Mouse (Mus musculus) monocyte, adult 2 months (primary cell): ENCODE results near the gene Stx1b.
A peak's percentile ranks its signal among the peaks of the same experiment; 100 is the strongest.
"Not testable (repeated sequence)": the region's sequence is repeated elsewhere in the genome, so short reads cannot be mapped to it uniquely, and the experiment has no call there.

Experiments
- DNase-seq, 2 experiments: peaks; one replicate each; pipeline ENCODE4 v3.0.0; 2022; ENCODE audit warnings: low spot score in 2 of 2, low read depth in 1 of 2

The Stx1b gene

DNA sequence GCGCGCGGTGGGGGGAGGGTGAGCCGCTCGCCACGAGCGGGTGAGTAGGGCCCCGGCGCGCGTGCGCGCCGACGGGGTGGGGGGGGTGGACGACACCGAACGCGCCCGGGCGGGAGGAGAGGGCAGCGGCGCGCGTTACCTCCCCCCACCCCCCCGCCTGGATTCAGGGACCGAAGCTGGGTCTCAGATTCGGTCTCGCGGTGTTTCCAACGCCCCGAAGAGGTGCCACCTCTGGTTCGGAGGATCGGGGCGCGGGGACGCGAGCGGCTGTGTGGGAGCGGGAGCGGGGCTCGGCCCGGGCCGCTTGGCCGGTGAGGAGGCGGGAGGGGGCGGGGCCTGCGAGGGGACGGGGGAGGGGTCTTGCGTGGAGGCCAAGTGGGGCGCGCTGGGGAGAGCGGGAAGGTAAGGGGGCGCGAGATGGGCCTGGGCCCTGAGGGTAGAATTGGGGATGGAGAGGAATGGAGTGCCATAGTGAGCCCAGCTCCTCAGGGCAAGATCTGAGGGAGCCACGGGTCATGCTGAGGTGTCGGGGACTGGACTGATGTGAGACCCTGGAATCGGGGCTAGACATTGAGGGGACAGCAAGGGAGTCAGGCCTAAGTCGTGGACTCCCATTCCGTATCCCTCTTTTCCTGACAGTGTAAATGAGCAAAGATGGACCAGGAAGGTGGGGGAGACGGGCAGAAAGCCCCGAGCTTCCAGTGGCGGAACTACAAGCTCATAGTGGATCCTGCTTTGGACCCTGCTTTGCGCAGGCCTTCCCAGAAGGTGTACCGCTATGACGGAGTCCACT lies 46.7 kb downstream of the Stx1b start:
- no peak for DNase-seq

DNA sequence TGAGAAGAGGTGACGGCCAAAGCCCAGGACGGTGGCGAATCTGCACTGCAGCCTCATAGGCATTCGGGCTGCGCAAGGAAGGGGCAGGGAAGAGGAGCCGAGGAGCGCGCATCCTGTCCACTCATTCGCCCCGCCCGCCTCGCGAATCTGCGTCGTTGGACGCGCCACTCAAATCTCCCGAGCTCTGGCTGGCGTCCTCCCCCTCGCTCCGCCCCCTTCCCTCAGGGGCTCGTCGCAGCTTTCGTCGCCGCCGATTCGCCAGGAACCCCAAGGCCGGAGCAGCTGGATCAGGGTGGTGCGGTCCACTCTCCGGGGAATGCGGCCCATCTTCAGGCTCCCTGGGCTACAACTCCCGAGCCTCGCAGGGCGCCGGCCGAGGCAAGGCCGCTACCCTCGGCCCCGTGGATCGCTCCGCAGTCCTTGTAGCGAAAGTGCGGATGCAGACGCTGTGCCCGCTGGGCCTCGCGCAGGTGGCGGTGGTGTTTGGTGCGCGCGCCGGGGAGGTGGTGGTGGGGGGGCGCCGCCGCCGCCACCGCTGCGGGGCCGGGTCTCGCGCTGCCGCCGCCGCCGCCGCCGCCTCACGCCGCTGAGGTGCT lies 47.4 kb downstream of the Stx1b start:
- peak; percentile 86 to 92 for DNase-seq

DNA sequence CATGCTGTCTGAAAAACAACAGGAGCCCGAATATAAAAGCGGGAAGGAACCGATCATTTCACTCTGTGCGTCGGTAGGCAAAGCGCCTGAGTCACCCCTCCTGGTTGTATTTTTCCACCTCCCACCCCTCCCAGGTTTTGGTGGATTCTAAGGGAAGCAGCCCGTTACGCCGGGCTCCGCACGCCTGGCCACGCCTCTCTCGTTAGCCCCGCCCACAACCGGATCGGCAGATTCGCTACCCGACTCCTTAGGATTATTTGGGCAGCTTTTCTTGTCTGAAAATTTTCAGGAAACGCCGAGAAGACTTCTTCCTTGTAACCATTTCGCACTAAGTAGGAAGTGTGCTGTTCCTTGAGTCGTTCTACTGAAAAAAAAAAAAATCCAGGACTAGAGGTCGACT lies 47.9 kb downstream of the Stx1b start, which contains the start of gene Setd1a:
Setd1a (plus strand) TSS at position 245 of the 400 bp plus-strand sequence.
- DNase-seq: peak in 1 of 2 experiments; percentile 65

DNA sequence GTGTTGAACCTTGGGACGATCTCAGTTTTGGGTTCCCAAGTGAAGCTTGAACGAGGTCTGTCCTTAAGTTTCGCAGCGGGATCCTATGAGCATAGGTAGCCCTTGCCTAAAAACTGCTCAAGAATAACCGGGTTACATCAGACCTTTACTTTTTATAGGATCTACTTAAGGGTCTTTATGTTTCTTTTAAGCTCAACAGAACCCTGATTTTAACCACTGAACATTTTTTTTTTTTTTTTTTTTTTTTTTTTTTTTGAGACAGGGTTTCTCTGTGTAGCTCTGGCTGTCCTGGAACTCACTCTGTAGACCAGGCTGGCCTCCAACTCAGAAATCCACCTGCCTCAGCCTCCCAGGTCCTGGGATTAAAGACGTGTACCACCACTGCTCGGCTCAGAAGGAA lies 48.5 kb downstream of the Stx1b start:
- DNase-seq: not testable (repeated sequence)

DNA sequence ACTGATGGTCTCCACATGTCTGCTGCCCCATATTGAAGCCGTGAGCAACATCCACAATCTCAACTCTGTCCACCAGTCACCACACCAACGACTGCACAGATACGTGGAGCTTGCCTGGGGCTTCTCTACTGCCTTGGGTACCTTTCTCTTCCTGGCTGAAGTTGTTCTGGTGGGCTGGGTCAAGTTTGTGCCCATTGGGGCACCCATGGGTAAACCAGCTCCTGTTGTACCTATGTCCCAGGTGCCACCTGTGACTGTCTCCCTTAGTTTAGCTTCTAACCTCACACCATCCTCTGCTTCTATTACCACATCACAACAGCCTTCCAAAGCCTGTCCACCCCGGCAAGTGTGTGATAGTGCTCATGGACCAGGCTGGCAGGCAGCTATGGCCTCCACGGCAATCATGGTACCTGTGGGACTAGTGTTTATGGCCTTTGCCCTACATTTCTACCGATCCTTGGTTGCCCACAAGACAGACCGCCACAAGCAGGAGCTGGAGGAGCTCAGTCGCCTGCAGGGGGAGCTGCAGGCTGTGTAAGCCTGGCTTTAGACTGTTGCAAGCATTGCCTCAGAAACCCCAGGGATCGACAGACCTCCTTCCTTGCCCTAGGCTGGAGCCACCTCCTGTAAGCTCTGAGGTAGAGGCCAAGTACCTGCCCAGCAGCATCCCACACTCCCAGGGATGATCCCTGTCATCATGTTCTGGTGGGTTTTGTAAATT lies 50.5 kb downstream of the Stx1b start:
- peak in 1 of 2 experiments; percentile 56 for DNase-seq

DNA sequence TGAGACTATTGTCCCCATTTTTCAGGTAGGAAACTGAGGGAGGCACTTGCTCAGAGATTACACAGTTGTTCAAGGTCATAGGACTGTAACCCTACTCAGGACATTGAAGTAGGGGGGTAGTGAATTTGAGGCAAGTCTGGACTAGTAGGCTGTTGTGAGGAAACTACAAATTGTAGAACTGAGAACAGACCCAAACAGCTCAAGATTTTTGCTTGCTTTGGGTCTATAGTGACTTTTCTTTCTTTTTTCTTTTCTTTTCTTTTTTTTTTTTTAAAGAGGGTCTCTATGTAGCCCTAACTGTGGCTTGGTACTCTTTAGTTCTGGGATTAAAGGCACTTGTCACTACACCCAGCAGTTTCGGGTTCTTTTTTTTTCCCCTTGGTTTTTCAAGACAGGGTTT lies 51.8 kb downstream of the Stx1b start:
- DNase-seq: no peak

DNA sequence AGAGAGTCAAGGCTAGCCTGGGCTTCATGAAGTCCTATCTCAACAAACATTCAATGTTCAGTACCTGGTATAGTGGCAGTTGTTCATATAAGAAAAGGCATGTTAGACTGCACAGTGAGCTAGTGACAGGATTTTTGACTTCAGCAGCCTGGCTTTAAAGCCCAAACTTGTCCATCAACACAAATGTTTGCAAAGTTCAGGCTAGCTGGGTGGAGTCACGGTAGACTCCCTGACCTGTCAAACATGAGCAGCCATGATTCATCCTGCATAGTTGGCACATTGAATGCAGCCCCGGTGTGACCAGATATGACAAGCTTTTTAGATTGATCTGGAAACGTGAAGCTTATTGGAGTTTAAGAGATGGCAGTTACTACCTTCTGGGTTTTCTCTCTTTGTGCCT lies 52.3 kb downstream of the Stx1b start:
- no peak for DNase-seq

DNA sequence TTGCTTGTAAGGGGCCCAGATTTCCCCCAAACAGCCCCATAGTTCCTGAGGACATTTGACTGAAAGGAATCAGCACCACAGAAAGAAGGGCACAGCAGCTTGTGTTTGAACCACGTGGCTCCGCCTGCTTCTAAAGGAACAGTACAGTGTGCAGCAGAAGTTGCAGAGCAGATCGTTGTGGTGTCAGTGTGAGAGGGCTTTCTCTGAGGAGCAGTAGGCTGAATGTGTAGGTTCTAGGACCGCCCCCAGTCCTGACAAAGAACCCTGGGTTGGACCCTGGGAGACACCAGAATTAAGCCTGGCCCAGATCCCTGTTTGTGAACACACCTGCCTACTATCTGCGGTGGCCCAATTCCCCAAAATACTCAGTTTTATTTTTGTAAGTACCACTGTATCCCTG lies 53.1 kb downstream of the Stx1b start:
- DNase-seq: no peak

DNA sequence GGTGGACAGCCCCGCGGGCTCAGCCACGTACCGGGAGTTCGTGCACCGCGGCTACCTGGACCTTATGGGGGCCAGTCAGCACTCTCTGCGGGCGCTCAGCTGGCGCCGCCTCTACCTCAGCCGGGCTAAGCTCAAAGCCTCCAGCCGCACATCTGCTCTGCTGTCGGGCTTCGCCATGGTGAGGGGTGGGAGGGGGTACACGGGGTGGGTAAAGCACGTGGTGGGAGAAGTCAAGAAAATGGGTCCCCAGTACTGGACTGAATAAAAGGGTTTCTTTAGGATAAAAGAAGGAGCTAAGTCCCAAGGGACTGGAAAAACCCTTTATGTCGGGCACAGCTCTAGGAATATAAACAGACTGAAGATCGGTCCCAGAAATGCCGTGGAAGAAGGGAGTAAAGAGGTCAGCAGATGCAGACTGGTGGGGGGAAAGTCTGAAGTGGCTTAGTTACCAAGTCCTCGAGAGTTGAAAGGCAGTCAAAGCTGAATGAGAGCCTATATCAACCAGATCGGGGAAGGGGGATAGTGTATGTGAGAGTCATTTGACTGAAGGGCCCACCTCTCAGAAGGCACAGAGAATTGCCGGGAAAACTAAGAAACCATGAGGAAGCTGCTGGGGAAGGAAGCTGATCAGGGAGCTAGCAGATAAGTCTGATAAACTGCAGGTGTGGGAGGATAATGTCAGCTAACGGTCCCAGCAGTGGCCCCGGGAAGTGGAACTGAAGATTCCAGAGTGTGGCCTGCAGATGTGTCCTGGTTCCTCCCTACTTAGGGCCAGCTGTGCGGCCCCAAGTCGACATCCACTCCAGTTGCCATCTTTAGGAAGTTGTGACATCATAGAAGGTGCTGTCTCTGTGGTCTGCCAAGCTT lies 54.1 kb downstream of the Stx1b start:
- no peak for DNase-seq

DNA sequence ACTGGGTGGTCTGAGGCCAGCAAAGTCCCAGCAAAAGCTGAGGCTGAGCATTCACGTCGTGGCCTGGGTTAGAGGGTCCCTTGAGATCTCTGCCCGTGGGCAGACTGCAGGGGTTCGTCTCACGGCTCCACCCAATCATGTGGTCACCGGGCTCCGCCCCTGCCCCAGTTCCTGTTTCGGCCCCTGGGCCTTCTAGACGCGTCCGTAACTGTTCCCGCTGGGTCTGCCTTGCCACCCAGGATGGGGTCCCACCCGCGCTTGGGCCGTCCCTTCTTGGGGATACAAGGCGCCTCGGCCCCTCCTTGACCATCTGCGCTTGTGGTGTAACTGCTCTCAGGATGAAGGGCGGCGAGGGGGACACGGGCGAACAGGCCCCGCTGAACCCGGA lies 54.7 kb downstream of the Stx1b start, which contains the start of gene Orai3:
Orai3 (plus strand) TSS at position 165 of the 388 bp plus-strand sequence.
- DNase-seq: peak; percentile 70 to 85

DNA sequence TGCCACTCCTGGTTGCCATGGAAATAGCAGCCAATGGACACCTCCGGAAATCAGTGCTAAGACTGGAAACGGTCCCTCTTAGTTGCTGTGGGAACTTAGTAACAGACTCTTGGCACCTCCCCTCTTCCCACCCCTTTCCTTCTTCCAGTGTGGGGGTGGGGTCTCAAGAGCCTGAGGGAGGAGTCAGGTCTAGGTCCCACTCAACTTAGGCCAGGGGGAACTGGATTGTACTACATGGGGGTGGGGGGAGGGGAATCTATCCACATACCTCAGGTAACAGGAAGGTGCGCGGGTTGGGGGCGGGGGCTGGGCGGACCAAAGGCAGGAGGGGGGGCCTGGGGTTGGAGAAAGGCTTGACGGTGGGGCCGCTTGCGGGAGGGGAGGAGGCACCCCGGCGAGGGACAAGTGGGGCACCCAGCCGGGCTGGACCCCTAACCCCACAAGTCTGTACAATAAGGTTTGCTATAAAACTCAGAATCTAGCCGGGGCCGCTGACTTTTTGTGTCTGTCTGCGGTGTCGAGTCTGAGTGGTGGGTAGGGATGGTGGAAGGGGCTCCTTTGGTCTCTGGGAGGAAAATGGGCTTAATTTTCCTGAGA lies 55.3 kb downstream of the Stx1b start:
- peak; percentile 77 to 79 for DNase-seq

DNA sequence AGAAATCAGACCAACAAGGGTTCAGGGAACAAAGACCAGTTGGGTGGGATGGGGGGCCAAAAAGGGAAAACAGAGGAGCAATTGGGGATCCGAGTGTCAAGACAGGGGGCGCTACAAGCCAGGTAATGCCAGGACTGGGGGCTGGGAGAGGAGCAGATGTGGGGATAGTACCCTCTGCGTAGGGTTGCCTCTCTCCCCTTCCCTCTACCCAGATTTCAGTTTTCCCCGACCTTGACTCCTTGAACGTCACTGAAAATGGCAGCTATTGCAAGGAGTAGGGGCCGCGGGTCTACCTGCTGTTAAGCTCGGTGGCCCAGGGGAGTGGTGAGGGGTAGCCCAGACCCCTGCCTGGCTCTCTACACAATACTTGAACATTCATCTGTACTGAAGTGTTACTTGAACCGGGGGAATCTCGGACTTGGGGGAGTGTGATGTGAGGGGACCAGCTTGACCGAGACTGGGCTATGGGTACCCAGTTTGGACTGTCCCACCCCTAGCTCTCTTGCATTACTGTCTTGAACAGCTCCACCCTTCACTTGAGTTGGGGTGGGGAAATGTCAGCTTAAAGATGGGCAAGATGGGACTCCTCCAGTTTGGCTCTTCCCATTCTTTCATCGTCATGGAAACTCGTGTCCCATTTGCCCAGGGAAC lies 55.9 kb downstream of the Stx1b start:
- DNase-seq: no peak

DNA sequence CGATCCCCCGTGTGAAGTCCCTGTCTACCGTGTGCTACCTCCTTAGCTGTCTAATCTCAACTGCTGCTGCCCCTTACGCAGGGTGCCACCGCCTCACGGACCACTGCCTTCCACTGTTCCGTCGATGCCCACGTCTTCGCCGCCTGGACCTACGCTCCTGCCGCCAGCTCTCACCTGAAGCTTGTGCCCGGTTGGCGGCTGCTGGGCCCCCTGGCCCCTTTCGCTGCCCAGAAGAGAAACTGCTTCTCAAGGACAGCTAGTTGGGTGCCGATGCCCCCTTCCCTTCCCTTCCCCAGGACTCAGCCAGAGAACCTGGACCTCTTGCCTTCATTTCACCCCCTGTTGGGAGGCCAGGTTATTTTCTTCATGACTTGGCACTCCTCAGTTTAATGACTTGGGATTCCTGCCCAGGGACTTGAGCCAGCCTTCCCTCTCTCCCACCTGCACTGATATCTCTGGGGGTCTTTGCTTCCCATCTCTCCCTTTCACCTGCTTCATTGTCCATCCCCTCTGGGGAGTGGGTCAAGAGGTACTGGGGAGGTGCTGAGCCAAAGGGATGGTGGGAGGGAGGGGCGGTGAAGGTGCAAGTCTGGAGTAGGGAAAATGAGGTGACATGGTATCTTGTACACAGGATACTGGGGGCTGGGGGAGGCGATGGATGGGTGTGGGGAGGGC lies 56.5 kb downstream of the Stx1b start:
- no peak for DNase-seq

DNA sequence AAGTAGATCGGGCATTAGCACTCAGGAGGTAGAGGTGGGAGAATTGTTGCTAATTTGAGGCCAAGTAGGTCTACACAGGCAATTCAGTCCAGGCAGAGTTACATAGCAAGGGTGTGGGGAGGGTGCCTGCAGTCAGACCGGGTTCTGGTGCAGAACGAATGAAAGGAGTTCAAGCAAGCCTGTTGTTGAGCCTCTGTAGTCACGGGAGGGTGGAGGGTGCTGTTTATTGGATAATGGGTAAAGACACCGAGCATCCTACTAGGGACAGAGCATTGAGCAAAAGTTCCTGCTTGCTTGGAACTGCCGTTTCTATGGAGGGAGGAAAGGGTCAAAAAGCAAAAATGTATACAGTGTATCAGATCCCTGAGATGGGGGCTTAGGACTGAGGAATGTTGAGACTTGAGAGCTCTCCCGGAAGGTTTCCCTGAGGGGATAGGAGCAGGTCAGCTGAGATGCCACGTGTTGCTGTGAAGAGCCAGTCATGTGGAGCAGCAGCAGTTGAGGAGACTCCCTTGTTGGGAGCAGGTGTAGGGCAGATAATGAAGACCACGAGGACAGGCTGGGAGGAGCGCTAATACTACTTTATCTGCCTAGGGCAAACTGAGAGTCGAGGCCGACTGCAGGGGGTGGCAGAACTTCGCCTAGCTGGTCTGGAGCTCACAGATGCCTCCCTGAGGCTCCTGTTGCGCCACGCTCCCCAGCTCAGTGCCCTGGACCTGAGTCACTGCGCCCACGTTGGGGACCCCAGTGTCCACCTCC lies 57.3 kb downstream of the Stx1b start:
- DNase-seq: no peak

DNA sequence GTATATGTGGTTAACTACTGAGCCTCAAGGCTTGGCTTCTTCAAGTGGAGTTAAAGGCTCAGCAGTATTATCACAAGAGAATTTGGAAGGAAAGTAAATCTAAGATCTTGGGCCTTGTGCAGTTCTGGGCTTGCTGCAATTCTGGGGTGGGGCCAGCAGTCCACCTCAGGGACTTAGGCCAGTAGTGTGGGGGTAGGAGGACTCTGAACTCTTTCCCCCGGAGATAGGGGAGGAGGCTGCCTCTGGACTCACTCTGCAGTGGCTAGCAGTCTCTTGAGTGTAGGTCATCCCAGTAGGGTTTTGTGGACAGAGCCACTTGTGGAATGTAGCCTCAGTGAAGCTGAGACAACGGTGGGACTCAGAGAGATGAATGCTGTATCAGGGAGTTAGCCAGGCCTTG lies 58.6 kb downstream of the Stx1b start:
- DNase-seq: no peak

DNA sequence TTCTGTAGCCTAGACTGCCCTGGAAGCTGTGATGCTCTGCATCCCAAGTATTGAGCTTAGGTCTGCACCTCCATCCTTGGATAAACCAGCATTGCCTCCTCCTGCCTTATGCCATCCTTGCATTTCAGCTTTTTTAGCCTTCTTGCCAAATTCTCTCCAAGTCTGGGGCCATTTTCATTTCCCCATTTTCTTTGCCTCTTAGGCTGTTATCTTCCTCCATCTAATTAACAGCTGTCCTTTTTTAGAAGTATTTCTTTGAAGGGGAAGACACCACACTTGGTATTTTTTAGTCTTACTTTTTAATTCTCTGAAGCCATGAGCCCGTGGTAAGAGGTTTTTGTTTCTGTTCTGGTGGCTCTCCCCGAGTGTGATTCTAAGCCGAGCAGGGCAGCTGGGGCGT lies 60.7 kb downstream of the Stx1b start:
- DNase-seq: no peak

DNA sequence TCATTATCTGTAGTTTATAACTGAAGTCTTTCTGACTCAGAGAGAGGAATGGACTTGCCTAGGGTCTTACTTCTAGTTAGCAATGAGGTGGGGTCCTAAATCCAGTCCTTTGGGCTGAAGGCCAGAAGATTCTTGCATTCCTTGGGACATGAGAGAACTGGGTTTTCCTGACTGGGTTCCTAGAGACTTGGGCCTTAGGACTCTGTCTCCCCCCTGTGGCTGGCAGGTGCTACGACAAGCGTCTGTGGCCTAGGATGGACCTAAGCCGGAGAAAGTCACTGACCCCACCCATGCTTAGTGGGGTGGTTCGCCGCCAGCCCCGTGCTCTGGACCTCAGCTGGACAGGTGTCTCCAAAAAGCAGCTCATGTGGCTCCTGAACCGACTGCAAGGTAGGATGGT lies 63.3 kb downstream of the Stx1b start:
- DNase-seq: no peak

DNA sequence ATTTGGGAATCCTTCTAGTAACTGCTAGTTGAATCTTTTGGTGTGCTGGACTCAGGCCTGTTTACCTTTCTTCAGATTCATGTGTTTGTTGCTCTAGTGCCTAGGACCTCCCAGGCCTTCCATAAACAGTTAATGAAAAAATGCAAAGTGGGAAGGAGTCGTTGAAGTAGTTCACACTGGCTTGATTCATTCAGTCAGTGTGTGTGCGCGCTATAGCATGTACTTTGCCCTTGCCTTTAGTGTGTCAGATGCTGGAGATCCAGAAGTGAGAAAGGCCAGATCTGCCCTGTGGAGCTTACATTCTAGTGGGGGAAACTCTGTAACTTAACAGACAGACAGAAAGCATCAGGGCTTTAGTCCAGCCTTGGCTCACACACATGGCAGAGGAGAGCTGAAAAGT lies 63.9 kb downstream of the Stx1b start:
- DNase-seq: no peak

DNA sequence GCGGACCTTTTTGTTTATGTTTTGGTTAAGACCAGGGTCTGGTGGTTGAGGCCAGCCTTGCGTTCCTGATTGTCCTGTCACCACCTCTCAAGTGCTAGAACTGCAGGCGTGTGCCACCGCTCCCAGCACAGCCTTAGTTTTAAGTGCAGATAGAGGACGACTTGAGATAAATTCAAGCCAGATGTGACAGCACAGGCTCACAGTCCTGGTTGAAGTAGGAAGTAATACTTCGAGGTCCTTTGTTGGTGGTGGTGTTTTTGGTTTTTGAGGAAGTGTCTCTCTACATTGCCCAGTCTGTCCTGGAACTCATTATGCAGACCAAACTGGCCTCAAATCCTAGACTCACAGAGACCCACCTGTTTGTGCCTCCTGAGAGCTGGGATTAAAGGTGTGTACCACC lies 64.6 kb downstream of the Stx1b start:
- DNase-seq: no peak
